Mouse (Mus musculus) left cerebral cortex, adult 2 months (tissue): Measurements from ENCODE around the gene Dhx37. TPM values are rescaled to one million over a fixed set of nuclear protein-coding genes. Genes with fewer than 3 reads are reported as not detected.

Experiments used
- DNase-seq, 2 experiments: peaks; one replicate each; pipeline ENCODE4 v3.0.0; 2021 to 2022; ENCODE audit warnings: low spot score in 2 of 2, mixed read lengths in 1 of 2; ENCODE audit errors: extremely low spot score in 1 of 2
- H3K27ac ChIP-seq: fragments of 200-600 bp; 2 replicates; pipeline ENCODE4 v1.8.1; 2022
- H3K4me3 ChIP-seq: fragments of 200-600 bp; 2 replicates; pipeline ENCODE4 v1.8.1; 2022
- CTCF ChIP-seq: fragments of 200-600 bp; IDR thresholded peaks from 2 replicates; pipeline ENCODE4 v1.8.1; 2022; ENCODE audit warnings: antibody characterized with exemption, mild to moderate bottlenecking, moderate library complexity
- intact Hi-C: fragments of 180-260 bp; cut with DNase I; formaldehyde crosslinking; loops from one replicate; pipeline ENCODE4 v1.15.1; 2025
- total RNA-seq, 2 experiments: library from RNA; stranded (reverse); gene quantifications; 2 replicates each; pipeline ENCODE4 v1.2.3; 2021

The Dhx37 gene
- total RNA-seq, 2 experiments from 2014 or later = 12.2 to 12.7 TPM

DNA sequence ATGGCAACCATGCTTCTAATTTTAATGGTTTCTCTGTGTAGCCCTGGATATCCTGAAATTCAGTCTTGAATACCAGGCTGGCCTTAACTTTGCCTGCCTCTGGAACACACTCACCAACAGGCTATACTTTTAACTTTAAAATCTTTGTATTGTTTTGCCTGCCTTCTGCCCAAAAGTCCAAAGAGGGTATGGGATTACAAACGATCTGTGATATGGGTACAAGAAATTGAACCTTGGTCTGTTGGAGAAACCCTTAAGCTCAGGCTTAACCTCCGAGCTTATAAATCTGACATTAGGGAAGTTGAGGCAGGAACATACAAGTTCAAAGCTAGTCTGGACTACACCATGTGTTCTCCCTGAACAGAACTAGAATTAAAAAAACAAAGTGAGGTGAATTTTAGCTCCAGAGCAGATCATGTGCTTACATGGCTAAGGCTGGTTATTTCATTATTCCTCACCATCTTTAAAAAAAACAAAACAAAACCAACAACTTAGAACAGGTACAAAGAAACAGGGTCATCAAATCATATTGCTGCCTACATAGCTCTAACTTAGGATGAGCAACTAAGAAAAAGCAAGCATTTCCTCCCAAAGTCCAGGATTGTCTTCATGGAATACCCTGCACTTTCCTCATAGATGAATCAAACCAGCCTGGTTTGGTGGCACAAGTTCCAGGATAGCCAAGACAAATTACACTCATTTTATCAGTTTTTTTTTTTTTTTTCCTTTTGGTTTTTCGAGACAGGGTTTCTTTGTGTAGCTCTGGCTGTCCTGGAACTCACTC, 50.1 kb downstream of the Dhx37 start:
- intact Hi-C loops = loop anchor here (2.0 to 5.0 kb wide), 2 partner anchors 79 to 207 kb away; partner anchors contain the start of gene Ncor2
- no peak for TF ChIP-seq CTCF
- Histone ChIP-seq H3K27ac (no peak overlapping the region), H3K4me3 (no peak overlapping the region)
- DNase-seq = no peak

DNA sequence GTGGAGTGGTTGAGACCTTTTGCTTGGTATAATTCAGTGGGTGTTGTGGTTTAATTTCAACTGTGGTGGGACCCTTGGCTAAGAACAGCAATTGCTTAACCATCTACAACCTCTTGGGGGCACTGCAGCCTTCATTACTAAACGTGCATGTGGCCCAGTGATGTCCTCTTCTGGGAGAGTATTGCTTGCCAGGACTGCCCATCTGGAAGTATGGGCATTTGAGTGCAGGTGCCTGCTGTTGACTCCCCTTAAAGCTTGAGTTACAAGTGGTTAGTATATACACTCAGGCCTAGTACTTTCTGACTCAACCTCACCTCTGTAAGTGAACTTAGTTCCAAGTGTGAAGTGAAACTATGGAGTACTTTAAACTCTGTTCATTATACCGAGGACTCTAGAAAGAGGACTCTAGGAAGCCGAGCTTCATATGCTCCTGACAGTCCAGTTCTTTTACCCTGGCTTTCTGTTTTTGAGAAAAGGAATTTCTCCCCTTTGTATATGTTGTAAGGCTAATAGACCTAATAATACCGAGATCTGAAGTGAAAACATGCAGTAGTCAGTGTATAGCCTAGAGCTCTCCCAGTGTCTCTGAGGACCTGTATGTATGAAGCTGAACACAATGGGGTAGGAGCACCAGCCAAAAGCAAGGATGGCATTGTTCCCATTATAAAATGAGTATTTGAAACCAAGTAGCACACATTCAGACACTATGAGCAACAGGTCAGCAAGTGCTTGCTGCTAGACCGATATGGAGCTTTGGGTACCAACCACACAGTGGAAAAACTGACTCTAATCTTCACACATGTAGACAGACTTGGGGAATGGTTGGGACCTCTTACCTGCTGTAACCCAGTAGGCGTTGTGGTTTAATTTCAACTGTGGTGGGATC, 51.0 kb downstream of the Dhx37 start:
- TF ChIP-seq CTCF = peak; percentile 75
- intact Hi-C loops = loop anchor here (1.0 to 5.0 kb wide), 3 partner anchors 29 to 206 kb away; partner anchors contain the start of gene Ncor2
- Histone ChIP-seq H3K4me3 (no peak overlapping the region), H3K27ac (no peak overlapping the region)
- peak in 1 of 2 experiments; percentile 51 for DNase-seq

DNA sequence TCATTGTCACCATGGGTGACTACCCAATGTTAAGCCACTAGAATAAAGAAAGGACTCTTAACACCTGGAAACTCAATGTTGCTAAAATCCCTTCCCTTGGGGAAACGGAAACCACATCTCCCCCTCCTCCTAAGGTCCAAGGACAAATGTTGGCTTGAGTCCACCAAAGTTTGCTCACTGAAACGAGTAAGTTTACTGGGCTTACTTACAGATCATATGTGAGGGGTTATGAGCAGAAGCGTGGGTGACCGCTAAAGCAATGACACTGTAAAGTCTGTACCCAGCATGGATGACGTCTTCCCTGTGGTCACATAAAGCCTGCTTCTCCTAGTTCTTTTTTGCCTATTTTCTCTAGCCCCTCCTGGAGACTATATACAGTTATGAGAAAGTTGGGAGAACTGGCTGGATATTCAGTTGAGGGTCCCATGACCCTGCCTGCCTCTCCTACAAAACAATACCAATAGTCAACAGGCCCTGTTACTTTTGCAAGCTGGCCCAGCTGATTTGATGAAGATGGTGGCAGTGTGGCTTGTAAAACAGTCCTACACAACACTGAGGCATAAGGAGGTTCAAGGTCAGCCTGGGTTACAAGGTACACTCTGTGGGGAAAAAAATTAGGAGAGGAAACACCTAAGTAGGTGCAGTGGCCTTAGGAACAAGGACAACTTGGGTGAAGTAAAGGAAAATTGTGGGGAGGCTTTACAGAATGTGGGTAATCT, 51.8 kb downstream of the Dhx37 start:
- TF ChIP-seq CTCF = no peak
- intact Hi-C loops = loop anchor here (1.0 to 5.0 kb wide), 3 partner anchors 30 to 205 kb away; partner anchors contain the start of gene Ncor2

DNA sequence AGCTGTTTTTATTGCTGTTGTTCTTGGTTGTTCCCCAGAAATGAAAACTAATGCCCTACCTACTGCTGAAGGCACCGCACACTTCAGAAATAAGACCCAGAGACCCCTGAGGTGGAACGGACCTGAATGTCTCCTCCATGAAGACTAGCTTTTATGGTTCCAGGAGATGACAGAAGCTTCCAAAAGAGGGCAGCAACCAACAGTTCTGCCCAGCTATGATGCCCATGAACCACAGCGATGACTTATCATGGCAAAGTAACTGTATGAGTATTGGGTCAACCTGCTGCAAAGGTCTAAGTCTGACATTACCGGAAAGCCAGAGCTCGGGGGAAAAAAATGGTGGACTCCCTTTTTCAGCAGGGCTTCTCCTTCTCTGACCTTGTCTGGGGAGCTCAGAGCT, 55.0 kb downstream of the Dhx37 start:
- Histone ChIP-seq H3K27ac (no peak overlapping the region), H3K4me3 (no peak overlapping the region)
- peak; percentile 35 for TF ChIP-seq CTCF
- intact Hi-C loops = no loop called here
- no peak for DNase-seq

More for the DNA sequence above, 51.8 kb downstream of the Dhx37 start:
- H3K4me3 ChIP-seq = no peak overlapping the region
- no peak for DNase-seq
- no peak overlapping the region for H3K27ac ChIP-seq

DNA sequence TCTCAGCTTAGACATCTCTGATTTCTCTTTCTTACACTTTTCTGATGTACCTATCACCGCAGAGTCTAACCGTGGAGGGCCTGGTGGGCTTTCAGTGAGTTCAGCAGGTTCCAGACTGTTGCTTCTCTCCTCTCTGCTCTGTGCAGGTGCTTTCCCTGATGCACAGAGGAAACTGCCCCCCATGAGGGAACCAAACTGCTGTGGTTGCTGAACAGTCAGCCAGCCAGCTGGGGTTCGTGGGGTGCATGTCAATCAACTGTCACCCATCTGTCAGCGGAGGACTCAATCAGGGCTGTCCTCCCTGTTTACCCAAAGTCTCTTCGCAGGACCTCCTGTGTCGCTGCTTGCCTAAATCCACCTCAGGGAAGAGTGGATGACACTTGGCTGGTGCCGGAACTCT, 56.7 kb downstream of the Dhx37 start:
- Histone ChIP-seq H3K27ac (no peak overlapping the region), H3K4me3 (no peak overlapping the region)
- DNase-seq = no peak
- intact Hi-C loops = no loop called here
- no peak for TF ChIP-seq CTCF

DNA sequence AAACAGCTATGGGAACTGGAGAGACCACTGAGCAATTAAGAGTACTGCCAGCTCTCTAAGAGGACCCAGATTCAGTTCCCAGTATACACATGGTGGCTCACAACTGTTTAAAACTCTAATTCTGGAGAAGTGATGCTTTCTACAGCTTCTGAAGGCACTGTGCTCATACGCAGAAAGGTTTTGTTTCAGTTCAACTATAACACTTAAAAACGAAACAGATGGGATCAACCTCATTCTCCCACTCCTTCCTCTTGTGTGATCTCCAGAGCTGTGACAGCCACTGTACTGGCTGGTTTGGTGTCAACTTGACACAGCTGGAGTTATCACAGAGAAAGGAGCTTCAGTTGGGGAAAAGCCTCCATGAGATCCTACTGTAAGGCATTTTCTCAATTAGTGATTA, 58.0 kb downstream of the Dhx37 start:
- DNase-seq = no peak
- no peak overlapping the region for H3K27ac ChIP-seq
- TF ChIP-seq CTCF = no peak
- intact Hi-C loops = no loop called here
- no peak overlapping the region for H3K4me3 ChIP-seq

DNA sequence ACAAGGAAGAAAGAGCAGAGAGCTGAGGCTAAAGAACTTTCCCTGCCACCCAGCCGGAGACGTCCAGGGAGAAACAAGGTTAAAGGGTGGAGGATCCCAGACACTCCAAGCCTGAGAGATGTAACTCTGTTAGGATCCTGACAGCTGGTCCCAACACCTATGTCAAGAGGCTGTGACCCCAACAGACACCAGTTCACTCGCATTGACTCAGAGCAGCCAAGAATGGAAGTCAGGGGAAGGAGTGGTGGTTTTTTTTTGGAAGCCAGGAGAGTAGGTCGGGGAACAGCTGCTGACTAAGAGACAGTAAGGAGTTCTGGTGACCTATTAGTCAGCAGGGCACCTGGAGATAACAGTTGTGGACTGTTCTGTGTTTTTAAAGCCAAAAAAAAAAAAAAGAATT, 61.9 kb downstream of the Dhx37 start:
- TF ChIP-seq CTCF = no peak
- DNase-seq = no peak
- intact Hi-C loops = no loop called here
- no peak overlapping the region for H3K27ac ChIP-seq
- no peak overlapping the region for H3K4me3 ChIP-seq

DNA sequence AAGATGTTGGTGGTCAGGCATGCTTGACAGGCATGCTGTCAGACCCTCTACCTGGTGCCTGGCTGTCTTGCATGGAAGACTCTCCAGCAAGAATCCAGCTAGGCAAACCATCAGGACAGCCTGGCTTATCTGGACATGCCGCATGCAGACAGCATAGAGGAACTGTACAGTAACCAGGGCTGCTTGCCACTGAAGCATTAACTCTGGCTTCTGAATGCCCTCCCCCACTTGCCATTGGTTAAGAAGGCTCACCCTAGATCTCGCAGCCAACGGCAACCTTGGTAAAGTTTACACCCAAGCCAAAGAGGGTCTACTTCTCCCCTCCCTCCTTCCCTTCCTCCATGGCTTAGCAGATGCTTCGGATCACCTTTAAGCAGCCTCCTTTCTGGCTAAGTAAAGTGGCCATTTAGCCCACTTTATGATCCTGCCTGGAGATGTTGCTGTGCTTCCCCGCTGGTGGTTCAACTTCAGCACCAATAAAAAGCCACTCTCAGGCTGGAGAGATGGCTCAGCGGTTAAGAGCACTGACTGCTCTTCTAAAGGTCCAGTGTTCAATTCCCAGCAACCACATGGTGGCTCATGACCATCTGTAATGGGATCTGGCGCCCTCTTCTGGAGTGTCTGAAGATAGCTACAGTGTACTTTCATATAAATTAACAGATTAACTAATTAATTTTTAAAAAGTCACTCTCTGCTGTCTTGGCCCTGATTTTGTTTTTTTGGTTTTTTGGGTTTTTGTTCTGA, 62.8 kb downstream of the Dhx37 start:
- intact Hi-C loops = no loop called here

DNA sequence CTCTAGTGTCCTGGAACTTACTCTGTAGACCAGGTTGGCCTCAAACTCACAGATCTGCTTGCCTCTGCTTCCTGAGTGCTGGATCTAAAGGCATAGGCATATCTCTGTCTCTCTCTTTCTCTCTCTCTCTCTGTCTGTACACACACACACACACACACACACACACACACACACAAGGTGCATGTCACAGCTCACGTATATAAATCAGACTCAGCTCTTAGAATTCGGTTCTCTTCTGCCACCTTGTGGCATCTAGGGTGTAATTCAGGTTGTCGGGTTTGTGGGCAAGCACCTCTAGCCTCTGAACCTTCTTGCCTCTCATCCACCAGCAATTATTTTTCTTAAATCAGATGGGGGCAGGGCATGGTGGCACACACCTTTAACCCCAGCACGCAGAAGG, 65.4 kb downstream of the Dhx37 start:
- peak; percentile 67 for TF ChIP-seq CTCF
- peak; percentile 68 to 70 for DNase-seq
- Histone ChIP-seq H3K27ac (no peak overlapping the region), H3K4me3 (no peak overlapping the region)
- intact Hi-C loops = loop anchor here (2.0 to 10.0 kb wide), 3 partner anchors 90 to 461 kb away; partner anchors contain the start of gene Ncor2

More for the DNA sequence above, 62.8 kb downstream of the Dhx37 start:
- H3K27ac ChIP-seq = no peak overlapping the region
- H3K4me3 ChIP-seq = no peak overlapping the region
- TF ChIP-seq CTCF = peak; percentile 28
- no peak for DNase-seq

DNA sequence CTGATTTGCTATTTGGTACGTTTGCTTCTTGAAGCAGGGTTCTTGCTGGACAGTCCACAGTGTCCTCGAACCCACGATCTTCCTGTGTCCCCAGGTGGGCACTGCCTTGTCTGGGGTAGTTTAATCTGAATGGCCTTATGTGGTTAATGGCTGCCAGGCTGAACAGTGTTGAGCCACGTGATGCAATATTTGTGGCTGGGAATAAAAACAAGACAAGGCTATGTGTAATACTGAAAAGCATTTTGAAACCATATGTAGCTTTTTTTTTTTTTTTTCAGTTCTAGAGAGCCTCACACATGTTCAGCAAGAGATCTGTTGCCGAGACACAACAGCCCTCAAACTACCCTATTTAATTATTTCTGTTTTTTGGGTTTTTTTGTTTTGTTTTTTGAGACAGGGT, 65.8 kb downstream of the Dhx37 start:
- Histone ChIP-seq H3K4me3 (no peak overlapping the region), H3K27ac (no peak overlapping the region)
- DNase-seq = no peak
- intact Hi-C loops = loop anchor here (2.0 to 10.0 kb wide), 3 partner anchors 89 to 461 kb away; partner anchors contain the start of gene Ncor2
- TF ChIP-seq CTCF = no peak
